Mouse (Mus musculus) thymus, adult 2 months (tissue): ENCODE results near the gene D430019H16Rik.

ENCODE experiments used
- CTCF ChIP-seq: fragments of 200-500 bp; IDR thresholded peaks from 2 replicates; pipeline ENCODE4 v1.5.1; 2012; ENCODE audit warnings: mild to moderate bottlenecking, control low read depth, low read length, moderate library complexity, borderline replicate concordance; ENCODE audit not compliant: control insufficient read depth, poor library complexity, insufficient read depth; ENCODE audit errors: extremely low read depth
- POLR2A ChIP-seq: fragments of 200-500 bp; IDR thresholded peaks from 2 replicates; pipeline ENCODE4 v1.6.1; 2012; ENCODE audit warnings: mild to moderate bottlenecking, low read length, control low read depth, moderate library complexity; ENCODE audit not compliant: control insufficient read depth, poor library complexity, insufficient read depth; ENCODE audit errors: extremely low read depth

DNA sequence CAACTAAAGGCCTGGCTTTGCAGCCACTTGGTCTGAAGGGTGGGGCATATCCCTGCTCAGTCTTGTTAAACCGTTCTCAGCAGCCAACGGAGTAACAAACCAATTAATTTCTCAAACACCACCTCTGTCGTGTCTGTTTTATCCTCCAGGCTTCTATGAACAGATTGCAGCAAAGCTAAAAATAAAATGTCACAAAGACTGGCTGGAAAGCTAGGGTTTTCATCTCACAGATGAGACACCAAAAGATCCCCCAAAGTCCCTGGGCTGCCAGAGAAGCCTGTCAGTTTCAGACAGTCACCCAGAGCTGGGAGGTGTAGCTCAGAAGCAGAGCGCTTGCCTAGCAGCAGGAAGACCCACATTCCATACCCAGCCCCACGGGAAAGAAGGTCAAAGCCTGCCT lies 15.4 kb upstream of the D430019H16Rik start:
- TF ChIP-seq CTCF (no peak), POLR2A (no peak)
